Mouse (Mus musculus) mature B cell (primary cell): ENCODE measurements around the gene Gm49711.

Experiments used
- in situ Hi-C: fragments of 300-500 bp; cut with MboI; formaldehyde crosslinking; loops from 2 replicates; pipeline ENCODE4 v1.14.3; 2019

The Gm49711 gene

GRCm38 (mm10) chr16:92120899-92121531, 62.9 kb downstream of the Gm49711 start:
- in situ Hi-C loops = no loop called here

- in situ Hi-C loops = no loop called here
Measured at GRCm38 (mm10) chr16:92127226-92127625, 69.1 kb downstream of the Gm49711 start.

- in situ Hi-C loops = no loop called here
Measured at GRCm38 (mm10) chr16:92127666-92128065, 69.5 kb downstream of the Gm49711 start.

- in situ Hi-C loops = no loop called here
Measured at GRCm38 (mm10) chr16:92129843-92130242, 71.7 kb downstream of the Gm49711 start.

GRCm38 (mm10) chr16:92132511-92132910, 74.4 kb downstream of the Gm49711 start:
- in situ Hi-C loops = no loop called here

GRCm38 (mm10) chr16:92134148-92134764, 76.1 kb downstream of the Gm49711 start:
- in situ Hi-C loops = no loop called here

- in situ Hi-C loops = no loop called here
Measured at GRCm38 (mm10) chr16:92136275-92136674, 78.2 kb downstream of the Gm49711 start.

GRCm38 (mm10) chr16:92139386-92140261, 81.5 kb downstream of the Gm49711 start:
- in situ Hi-C loops = no loop called here

GRCm38 (mm10) chr16:92140328-92140727, 82.2 kb downstream of the Gm49711 start:
- in situ Hi-C loops = no loop called here

GRCm38 (mm10) chr16:92141021-92141420, 82.9 kb downstream of the Gm49711 start:
- in situ Hi-C loops = no loop called here

- in situ Hi-C loops = no loop called here
Measured at GRCm38 (mm10) chr16:92142426-92143012, 84.4 kb downstream of the Gm49711 start.

- in situ Hi-C loops = no loop called here
Measured at GRCm38 (mm10) chr16:92147631-92148366, 89.7 kb downstream of the Gm49711 start.

GRCm38 (mm10) chr16:92148367-92148728, 90.2 kb downstream of the Gm49711 start:
- in situ Hi-C loops = no loop called here

- in situ Hi-C loops = no loop called here
Measured at GRCm38 (mm10) chr16:92150975-92151374, 92.9 kb downstream of the Gm49711 start.

GRCm38 (mm10) chr16:92158021-92158455, 99.9 kb downstream of the Gm49711 start:
- in situ Hi-C loops = no loop called here

GRCm38 (mm10) chr16:92158461-92159091, 100.5 kb downstream of the Gm49711 start:
- in situ Hi-C loops = no loop called here

- in situ Hi-C loops = no loop called here
Measured at GRCm38 (mm10) chr16:92159114-92159513, 101.0 kb downstream of the Gm49711 start.

GRCm38 (mm10) chr16:92162289-92162688, 104.2 kb downstream of the Gm49711 start:
- in situ Hi-C loops = no loop called here

GRCm38 (mm10) chr16:92163545-92163944, 105.4 kb downstream of the Gm49711 start:
- in situ Hi-C loops = no loop called here

GRCm38 (mm10) chr16:92176052-92176451, 117.9 kb downstream of the Gm49711 start:
- in situ Hi-C loops = no loop called here

GRCm38 (mm10) chr16:92177718-92178117, 119.6 kb downstream of the Gm49711 start:
- in situ Hi-C loops = no loop called here
